Mouse (Mus musculus) limb, embryonic 10.5 days (tissue): ENCODE measurements around the gene Hmgcl. TPM values are rescaled to one million over a fixed set of nuclear protein-coding genes. Genes with fewer than 3 reads are reported as not detected.

Source experiments
- polyA plus RNA-seq: library from polyadenylated mRNA; unstranded; fragments of >200 nt; fragmentation: Nextera tagmentation; extraction: Ambion mirVana; gene quantifications from 2 replicates; pipeline ENCODE4 v1.2.1, GENCODE M21; 2016

Gene Hmgcl
- polyA plus RNA-seq, 1 experiment from 2014 or later: 78.9 TPM

Other genes starting within 250 kb of the Hmgcl start
- gene Il22ra1, start 218.3 kb upstream of the Hmgcl start, polyA plus RNA-seq: not detected in 2 replicates
- 0.11 and 0.15 TPM in 2 replicates for gene Myom3, start 186.7 kb upstream of the Hmgcl start, polyA plus RNA-seq
- gene Srsf10, start 90.7 kb upstream of the Hmgcl start, polyA plus RNA-seq: 328 and 383 TPM in 2 replicates
- gene Pnrc2, start 72.6 kb upstream of the Hmgcl start, polyA plus RNA-seq: 177 and 208 TPM in 2 replicates
- 0.38 and 0.53 TPM in 2 replicates for gene Cnr2, start 51.1 kb upstream of the Hmgcl start, polyA plus RNA-seq
- 42.5 and 52.3 TPM in 2 replicates for gene Fuca1, start 25.7 kb upstream of the Hmgcl start, polyA plus RNA-seq
- 38.7 and 39.2 TPM in 2 replicates for gene Gale, start 17.3 kb downstream of the Hmgcl start, polyA plus RNA-seq
- gene Lypla2, start 26.2 kb downstream of the Hmgcl start, polyA plus RNA-seq: 199 and 214 TPM in 2 replicates
- 73.2 and 73.6 TPM in 2 replicates for gene Pithd1, start 40.8 kb downstream of the Hmgcl start, polyA plus RNA-seq
- 33.2 and 38.9 TPM in 2 replicates for gene Eloa, start 75.3 kb downstream of the Hmgcl start, polyA plus RNA-seq
- 510 and 589 TPM in 2 replicates for gene Rpl11, start 107.0 kb downstream of the Hmgcl start, polyA plus RNA-seq
- 375 and 475 TPM in 2 replicates for gene Id3, start 197.0 kb downstream of the Hmgcl start, polyA plus RNA-seq
- 6.4 and 7.3 TPM in 2 replicates for gene E2f2, start 225.9 kb downstream of the Hmgcl start, polyA plus RNA-seq